Mouse (Mus musculus): Measurements from ENCODE around the gene Kcnip1. TPM values are rescaled to one million over a fixed set of nuclear protein-coding genes. Genes with fewer than 3 reads are reported as not detected.

The Kcnip1 gene
- polyA plus RNA-seq, 3 experiments from 2014 or later: 0.58 TPM; not detected in 2

DNA sequence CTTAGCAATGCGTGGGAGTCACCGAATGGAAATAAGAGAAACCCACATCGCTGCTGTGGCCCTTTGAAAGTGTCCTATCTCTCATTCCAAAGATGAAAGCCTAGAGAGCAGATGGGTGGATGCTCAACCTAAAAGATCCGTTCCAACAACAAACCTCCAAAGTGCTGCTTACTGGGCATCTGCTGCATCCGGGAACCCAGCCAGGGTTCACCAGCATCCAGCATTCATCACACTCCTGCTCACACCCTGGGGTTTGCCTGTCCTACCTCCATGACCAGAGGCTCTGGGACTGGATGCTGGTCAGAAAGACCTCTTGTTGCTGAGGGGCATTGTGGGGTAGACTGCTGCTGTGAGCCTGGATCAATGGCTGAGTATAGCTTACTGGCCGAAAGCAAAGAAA lies 241.4 kb downstream of the Kcnip1 start:
- ATAC-seq: no peak

DNA sequence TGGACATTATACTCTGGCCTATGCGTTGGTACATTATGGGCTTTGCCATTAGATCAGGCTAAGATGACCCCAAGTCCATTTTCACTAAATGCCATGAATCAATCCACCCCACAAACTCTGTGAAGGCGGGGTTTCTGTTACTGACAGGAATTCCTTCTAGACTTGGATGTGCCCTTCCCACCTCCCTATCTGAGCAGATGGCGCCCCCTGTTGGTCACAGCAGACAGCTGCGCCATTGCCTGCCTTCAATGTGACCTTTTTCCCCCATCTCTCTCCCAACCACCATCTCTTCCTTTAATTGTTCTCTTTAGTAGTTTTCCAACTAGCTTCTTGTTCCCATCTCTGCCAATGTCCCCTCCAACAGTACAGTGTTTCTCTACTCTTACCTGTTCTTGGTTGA lies 243.0 kb downstream of the Kcnip1 start:
- ATAC-seq: no peak

DNA sequence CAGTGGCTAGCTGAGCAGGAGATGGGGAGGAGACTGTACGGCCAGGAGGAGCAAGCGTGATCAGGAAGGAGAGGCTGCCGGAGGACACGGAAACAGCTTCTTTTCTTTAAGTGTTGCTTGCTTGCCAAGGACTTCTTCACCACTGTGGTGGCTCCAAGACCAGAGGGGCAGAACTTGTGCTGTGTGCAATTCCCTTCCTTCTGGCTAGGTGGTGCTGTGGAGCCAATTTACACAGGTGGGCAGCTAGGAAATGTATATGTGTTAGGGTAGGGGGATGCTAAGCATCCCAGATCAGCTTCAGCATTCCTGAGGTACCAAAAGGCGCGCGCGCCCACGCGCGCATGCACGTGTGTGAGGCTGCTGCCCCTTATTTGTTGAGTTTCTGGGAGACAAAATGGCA lies 243.5 kb downstream of the Kcnip1 start:
- ATAC-seq: no peak

DNA sequence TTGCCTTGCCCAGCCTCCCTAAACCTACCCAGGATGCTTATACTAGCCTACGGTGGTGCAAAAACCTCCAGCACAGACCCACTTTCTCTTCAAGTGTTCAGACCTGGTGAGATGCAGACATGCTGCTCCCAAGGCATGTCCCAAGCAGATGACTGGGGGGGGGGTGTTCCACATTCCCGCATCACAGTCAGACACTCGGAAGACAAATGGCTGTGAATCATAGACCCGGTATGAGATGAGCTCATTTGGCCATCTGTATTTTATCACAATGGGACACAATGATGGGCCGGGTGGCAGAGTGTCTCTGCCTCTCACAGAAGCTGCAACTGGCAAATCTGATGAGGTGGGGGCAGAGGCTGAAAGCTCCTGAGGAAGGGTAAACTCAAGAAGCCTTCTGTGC lies 244.2 kb downstream of the Kcnip1 start:
- ATAC-seq: no peak

DNA sequence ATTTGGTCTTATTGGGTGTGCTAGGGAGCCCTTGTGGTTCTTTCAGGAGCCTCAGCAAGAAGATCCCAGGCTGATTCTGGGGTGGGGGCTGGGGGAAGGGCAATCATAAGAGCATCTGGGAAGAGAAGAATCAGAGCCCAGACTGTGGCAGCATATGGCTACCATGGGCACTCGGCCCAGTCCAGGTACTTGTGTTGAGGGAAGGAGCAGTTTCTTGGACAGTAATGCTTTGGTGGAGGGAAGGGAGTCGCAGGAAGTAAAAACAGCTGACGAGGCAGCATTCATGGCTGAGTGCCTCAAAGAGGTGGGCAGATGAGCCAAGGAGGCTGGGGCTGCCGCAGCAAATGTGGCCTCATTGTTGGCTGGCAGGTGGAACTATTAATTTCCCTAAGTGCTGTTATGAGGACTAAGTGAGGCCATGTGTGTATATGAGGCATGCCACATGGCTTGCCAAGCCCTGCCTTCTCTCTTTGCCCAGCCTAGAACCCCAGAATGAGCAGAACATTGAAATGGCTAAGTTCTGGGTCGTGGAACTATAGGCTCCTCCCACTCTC lies 245.5 kb downstream of the Kcnip1 start:
- no peak for ATAC-seq

DNA sequence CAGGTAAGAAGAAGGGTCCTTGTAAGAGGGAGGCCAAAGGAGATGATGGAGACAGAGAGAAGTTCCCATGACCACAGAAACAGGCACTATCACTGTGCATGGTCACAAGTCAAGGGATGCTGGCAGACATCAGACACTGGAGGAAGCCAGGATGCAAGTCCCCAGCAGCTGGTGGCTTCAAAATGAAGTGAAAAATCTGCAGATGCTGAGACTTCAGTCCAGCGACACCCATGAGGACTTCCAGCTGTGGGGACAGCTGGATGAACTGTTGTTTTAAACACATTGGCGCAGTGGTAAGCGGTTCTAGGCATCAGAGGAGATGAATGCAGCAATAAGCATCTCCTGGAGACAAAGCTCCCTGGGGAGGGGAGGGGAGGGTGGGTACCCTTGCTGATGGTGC lies 246.6 kb downstream of the Kcnip1 start:
- no peak for ATAC-seq

DNA sequence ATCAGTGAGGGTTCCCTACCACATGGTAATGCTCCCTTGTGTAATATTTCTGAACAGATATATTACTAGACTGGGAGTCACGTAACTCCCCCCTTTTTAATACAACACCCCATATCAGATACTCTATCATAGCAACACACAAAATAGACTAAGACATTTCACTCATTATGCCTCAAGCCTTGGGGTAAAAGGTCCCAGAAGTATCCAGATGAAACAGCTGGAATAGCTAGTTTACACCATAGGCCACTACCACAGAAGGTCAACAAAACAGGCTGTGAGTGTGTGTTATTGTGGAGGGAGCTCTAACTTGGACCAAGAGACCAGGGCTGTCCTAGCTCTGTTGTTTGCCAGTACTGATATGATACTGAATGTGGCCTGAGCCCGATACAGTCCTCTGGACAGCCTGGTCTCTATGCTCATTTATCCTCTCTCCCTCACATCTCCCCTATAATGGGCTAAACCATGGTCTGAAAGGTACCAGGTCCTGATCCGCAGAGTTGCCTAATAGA lies 247.1 kb downstream of the Kcnip1 start:
- ATAC-seq: no peak

DNA sequence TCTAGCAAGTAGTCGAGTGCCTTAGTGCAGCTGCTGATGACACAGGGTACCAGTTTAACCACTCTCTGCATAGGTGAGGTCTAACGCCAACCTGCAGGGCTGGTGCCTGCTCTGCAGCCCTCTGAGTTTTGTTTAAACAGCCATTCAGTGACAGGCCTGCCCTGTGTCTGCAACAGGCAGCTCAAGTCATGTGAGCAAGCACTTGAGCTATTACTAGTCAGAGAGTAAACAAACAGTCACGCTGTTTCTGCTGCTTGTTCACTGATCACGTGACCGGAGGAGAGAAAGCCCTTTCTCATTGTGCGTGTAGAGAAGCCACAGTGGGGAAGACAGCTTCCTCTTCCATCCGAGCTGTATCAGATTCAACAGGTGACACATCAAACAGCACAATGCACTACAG lies 248.5 kb downstream of the Kcnip1 start:
- ATAC-seq: peak; percentile 73

DNA sequence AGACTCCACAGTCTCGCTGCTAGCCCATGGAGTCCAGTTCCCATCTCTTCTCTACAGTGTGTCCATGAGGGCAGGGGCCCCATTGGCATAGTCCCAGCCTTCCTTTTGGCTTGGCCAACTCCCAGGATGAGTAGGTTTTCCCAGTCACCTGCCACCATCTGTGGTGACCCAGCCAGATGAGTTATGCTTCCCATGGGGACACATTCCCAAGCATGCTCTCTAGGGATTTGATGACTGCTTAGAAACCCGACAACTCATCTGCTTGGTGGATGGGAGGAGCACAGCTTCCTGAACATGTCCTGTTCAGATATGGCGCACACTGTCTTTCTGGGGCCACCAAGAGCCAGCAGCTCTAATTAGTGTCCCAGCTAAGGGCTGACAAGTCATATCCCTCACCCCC lies 252.8 kb downstream of the Kcnip1 start:
- no peak for ATAC-seq

DNA sequence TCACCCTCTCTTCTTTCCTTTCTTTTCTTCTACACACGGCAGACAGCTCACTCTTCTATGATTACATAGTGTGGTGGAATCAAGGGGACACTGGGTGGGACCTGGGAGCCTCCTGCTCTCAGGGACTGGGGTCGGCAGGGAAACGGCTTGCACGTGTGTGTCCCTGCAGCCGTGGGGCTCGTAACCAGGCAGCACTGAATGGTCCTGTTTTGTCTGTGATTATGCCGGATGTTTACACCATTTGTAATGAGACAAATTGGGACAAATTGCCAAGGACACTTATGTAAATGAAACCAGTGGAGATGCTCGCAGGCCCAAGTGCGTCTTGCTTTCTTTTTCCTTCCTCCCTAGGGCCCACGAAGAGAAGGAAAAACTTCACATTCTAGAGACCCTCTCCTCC lies 256.5 kb downstream of the Kcnip1 start:
- no peak for ATAC-seq

DNA sequence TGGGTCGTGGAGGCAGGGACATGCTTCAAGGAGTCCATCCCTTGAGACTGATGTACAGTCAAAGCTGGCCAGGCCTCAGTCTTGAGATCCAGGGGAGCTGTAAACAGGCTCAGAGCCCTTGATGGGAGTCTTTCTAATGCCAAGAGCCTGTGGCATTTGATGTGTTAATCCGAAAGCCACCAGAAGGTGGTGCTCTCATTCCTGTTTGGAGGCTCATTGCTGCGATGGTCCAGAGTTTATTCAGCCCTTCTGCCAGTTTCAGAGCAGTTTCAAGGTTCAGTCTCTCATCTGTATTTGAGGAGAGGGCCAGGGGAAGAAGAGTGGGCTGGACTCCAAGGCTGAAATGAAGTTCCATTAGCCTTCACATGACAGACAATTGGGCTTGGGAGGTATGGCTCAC lies 259.7 kb downstream of the Kcnip1 start:
- ATAC-seq: no peak

DNA sequence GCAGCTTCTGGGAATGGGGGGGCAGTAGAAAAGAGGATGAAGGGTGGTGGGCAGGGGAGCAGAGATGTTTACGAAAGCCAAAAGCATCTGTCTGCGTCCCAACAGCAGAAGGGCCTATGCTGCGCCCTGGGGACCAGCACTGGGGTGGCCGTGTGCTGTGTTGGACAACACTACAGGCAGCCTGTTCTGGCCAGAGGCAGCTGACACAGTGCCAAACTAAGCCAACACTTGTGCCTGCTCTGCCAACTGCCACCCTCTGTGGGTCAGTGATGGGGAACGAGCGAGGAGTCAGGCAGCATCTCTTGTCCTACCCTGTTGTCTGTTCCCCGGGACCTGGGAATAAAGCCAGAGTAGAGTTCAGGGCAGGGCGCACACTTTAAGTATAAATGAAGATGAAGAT lies 260.6 kb downstream of the Kcnip1 start:
- no peak for ATAC-seq

DNA sequence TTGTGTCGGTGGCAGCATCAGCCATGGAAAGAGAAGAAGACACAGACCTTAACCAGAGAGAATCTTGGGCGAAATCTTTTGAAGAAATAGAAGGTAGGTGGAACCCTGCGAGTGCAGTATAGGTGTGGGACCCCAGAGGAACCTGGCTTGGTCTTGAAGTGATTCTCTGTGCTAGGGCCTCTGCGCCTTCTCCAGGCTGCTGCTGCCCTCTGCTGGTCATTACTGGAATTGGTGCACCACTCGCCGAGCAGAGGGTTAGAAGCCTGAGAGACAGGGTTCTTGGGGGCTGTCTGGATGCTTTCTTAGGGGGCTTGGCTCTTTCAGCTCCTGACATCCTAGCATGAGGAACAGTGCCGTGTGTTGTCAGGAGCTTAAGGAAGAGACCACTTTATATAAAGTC lies 271.7 kb downstream of the Kcnip1 start:
- ATAC-seq: no peak

DNA sequence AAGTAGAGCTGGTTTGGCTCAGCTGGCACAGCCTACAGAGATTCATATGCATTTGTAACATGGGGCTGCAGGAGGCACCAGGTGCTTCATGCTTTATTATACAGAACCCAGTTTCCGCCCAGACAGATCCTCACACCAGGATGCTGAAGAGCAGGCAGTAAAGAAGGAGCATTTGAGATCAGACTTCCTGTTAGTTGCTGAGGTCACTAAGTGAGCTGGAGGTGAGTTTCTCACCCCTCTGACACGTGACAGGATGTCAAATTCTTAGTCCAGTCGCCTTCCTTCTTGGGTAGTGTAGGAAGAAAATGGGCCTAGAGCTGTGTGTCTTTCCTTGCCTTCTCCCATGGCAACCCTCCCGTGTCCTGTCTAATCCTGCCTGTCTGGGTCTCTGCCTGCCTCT lies 286.2 kb downstream of the Kcnip1 start:
- ATAC-seq: peak; percentile 94

DNA sequence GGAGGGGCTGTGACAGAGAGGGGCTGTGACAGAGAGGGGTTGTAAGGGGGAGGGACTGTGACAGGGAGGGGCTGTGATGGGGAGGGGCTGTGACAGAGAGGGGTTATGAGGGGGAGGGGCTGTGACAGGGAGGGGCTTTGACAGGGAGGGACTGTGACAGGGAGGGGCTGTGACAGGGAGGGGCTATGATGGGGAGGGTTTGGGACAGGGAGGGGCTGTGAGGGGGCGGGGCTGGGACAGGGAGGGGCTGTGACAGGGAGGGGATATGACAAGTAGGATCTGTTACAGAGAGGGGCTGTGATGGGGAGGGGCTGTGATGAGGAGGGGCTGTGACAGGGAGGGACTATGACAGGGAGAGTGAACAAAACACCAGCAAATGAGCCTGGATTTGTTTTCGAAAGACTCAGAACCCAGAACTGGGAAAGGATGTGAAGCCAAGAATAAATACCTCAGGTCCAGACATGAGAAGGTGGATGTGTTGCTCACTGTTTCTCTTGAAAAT lies 290.9 kb downstream of the Kcnip1 start:
- ATAC-seq: no peak

DNA sequence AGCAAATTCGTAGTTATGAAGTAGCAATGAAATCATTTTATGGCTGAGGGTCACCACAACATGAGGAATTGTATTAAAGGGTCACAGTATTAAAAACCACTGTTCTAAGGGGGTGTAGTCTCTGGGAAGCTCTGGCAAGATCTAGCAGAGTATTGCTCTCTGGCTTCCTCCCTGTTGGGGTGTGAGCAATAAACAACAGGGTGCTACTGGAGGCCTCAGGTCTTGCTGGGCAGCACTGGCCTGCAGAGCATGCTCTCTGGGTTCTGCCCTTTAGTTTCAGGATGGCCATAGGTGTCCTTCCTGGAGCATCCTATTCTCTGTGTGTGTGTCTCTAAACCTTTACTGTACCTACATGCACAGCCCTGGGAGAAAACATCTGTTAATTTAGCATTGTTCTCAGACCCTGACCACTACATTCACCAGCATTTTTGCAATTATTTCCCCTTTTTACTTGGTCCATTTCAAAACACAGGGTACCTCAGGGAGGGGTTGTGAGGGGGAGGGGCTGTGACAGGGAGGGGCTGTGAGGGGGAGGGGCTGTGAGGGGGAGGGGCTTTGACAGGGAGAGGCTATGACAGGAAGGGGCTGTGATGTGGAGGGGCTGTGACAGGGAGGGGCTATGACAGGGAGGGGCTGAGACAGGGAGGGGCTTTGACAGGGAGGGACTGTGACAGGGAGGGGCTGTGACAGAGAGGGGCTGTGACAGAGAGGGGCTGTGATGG lies 291.6 kb downstream of the Kcnip1 start:
- ATAC-seq: no peak

DNA sequence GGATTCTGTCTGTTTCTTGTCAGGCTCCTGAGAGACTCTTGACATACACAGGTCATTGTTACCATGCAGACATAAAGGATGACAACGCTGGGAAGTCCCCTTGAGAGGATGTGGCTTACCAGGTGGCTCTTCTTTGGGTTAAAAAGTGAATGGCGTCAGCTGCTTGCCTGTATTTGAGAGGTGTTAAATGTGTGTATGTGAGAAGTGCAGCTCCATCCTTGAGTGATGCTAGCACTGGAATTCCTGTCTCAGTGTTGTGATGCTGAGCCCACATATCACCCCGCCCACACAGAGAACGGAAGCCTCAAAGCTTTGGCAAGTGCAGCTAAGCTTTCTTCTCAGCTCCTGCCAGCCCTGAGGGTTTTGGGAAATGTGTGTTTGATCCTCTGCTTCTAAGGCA lies 292.2 kb downstream of the Kcnip1 start:
- ATAC-seq: peak; percentile 98

DNA sequence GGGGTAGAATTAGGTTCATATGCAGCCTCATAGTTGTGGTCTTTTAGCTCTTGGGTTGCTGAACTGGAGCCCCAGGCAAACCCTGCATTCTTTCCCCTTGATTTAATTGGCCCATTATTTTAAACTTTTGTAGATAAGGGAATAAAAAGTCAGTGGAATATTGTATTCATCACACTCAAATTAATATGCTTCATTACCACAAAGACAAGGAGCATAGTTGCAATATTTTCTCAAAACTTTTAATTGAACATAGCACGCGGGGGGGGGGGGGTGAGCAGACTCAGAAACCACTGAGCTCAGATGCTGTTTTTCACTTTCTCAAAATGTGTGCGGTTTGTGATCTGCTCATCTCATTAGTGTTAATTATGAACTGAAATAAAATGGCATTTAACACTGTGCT lies 302.8 kb downstream of the Kcnip1 start:
- no peak for ATAC-seq

DNA sequence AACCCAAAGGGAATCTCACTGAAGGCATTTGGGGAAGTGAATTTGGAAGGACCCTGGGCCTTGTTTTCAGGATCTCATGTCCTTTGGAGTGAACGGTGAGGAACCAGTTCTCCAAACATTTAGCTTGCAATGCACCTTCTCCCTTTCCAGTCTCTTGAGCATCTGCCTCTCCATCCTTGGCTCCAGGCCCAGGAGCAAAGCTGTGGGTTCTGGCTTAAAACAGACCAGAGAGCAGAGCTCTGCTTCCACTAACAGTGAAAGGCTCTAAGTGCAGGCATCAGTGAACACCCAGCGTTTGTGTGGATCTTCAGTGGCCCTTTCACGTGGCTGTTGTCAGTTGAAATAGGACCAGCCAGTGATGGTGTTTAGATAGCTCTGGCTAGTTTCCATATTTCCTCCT lies 307.0 kb downstream of the Kcnip1 start:
- no peak for ATAC-seq

DNA sequence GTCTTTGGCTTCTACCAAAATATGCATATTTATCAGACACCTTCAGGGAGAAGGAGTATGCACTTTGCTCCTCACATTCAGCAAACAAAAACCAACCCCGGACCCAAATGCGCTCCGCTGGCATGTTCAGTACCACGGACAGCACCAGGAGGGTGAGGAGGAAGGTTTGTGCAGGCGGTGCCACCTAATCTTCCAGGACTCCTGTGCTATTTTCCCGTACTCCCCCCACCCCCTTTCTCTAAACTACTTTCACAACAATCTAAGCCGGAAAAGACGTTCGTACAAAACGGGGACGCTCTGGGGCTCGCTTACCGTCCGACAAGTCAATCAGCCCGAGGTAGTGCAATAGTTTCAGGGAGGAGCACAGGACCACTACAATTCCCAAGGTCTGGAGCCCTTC lies 312.8 kb downstream of the Kcnip1 start:
- ATAC-seq: no peak

DNA sequence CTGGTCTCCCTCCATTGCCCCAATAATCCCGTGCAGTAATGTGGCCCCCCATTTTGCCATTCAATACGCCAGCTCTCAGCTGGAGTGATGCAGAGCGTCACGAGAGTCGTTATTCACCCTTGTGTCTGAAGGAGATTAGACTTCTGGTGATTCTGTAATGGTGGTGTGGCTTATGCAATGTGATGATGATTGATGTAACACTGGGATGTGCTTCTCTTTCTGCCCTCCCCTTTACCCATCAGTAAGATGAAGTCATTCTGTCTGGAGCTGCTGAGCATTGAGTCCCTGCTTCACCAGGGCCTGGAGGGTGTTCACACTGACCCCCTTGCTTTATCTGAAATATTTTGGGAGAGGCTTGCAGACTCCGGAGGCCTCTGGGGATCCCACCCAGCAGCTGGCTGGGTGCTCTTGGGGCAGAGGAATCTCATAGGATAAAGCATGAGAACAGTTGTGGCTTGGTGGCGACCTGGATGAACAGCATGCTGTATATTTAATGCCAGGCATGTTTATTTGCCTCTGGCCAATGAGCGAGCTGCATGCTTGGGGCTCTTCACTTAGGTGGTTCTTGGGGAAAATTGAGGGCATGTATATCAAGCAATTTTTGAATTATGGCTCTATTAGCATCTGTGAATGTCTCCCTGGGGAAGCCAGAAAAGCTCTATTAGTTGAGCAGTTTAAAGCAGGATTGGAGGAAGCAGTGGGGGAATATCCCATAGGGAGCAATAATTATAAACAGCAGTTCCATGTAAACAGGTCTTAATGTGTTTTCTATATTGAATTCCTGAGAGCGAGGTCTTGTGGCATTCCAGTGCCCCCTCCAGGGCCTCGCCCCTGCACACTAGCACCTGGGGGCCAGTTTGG lies 322.6 kb downstream of the Kcnip1 start:
- ATAC-seq: no peak

DNA sequence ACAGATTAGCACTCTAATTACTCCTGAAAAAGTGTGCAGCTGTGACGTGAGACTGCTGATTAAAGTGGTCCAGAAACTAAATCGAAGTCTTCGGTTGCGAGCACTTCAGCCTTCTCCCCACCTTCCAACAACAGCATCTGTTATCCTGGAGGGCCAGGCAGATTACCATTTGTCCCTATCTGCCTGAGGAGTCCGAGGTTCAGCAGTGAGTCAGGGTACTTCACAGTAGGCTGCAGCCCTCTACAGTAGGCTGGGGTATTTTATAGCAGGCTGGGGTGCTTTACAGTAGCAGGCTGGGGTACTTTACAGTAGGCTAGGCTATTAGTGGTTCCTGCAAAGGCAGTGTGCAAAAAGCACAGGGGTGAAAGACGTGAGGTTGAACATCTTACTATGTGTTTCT lies 324.6 kb downstream of the Kcnip1 start:
- no peak for ATAC-seq

DNA sequence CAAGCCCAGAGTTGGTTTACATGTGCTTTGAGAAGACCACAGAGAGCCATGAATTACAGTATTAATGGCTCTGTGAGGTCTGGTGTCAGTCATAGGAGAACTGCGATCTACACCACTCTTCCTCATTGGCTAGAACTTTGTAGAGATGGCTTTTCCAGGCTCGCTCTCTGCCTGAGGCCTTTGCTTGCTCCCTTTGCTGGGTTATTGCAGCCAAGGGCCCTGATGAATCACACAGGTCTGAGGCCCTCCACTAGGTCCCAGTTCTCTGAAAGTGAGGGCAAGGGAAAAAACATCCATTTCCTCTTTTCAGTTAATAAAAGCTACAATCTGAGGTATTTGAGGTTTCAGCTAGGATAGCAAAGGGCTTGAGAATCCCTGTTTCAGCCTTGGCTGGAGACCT lies 329.4 kb downstream of the Kcnip1 start:
- ATAC-seq: no peak

Data from inflammation-experienced regulatory T-cells, adult 6 months (primary cell).